Mouse (Mus musculus): ENCODE measurements around the gene Npffr2.
A peak's percentile ranks its signal among the peaks of the same experiment; 100 is the strongest.
"Not testable (repeated sequence)": the region's sequence is repeated elsewhere in the genome, so short reads cannot be mapped to it uniquely, and the experiment has no call there.

The Npffr2 gene

DNA sequence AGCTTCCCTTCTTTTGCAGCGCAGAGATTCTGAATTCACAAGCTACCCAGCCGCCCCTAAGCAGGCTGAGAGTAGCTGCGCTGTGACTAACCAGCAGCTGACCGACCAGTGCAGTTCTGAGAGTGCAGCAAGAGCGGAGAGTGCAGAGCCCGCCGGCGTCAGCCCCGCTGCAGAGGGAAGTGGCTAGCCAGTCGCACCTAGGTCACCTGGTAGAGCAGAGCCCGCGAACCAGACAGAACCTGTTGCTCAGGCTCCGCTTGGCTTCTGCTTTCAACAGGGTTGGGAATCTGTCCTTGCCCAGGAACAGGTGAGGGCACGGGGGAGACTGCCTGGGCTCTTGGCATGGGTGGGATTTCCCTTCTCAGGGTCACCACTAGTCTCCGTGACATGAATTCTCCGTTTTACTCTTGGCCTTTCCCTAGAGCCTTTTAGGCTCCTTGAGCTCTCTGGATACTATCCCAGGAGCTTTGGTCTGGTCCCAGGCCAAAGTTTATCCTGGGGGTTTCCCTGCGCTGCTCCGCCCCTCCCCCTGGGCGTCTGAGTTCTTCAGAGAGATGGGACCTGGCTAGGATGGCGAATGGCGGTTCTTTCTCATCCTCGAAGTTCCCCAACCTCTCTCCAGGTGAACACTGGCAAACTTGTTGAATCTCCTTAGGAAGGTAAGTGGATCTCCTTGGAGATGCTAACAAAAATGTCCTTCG, at the start of gene Npffr2:
Gene Npffr2, plus strand, starts transcription at position 552 of the 701 bp plus-strand sequence.
- peak; percentile 60 for DNase-seq

DNA sequence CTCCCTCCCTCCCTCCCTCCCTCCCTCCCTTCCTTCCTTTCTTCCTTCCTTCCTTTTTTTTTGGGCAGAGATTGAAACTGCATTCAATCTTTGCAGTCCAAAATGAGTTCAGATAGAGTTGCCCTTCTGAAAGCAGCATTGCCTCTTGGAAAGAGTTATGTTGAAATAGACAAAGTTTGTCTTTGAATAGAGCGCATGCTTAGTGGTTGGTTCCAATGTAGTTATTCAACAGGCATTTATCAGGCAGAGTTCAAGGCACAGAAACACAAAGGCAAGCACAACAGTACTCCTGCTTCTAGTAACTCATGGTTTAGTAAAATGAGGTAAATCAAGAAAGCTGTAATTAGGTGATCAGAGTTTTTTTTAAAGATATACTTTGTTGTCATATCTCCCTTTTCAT, 34.7 kb upstream of the Npffr2 start:
- DNase-seq, result no peak

GRCm38 (mm10) chr5:89500182-89500581, 27.0 kb upstream of the Npffr2 start:
- DNase-seq, result peak; percentile 12

- no peak for DNase-seq
Observed at GRCm38 (mm10) chr5:89518641-89519040, 8.6 kb upstream of the Npffr2 start.

- peak; percentile 47 for DNase-seq
Observed at GRCm38 (mm10) chr5:89526181-89526778, 949 bp upstream of the Npffr2 start.

DNA sequence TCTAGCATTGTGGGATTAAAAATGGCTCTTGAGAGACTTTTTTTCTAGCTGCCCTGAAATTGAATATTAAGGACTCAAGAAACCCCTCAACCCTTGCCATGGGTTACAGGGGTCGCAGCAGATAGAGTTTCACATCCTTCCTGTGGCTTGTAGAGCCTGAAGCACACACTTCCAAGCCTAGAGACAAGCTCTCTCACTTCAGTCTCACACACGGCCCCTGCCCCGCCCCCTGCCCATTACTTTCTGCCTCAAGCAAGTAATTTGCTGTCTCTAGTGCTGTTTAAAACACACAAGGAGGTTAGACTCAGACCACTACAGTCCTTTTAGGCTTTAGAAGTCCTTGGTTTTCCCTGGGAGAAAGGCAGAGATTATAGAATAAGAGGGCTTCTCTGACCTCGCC, 1.7 kb downstream of the Npffr2 start:
- no peak for DNase-seq

DNA sequence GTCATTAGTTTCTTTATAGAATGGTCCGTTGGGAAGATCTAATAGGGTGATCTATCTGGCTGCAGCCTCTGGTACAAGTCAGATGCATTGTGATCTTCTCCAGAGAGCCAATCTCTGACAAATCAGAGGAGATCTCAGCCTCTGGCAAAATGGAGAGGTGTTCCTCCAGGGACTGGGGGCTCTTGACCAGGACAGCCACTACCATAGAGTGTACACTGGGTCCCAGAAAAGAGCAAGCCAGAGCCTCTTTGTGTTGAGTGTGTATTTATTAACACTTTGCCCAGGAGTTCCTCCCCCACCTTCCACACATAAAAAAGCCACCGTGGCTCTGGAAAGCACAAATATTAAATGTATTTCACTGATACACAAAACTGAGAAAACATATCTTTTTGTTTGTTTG, 2.2 kb downstream of the Npffr2 start:
- DNase-seq, result no peak

- DNase-seq, result no peak
Observed at GRCm38 (mm10) chr5:89536018-89536417, 8.8 kb downstream of the Npffr2 start.

DNA sequence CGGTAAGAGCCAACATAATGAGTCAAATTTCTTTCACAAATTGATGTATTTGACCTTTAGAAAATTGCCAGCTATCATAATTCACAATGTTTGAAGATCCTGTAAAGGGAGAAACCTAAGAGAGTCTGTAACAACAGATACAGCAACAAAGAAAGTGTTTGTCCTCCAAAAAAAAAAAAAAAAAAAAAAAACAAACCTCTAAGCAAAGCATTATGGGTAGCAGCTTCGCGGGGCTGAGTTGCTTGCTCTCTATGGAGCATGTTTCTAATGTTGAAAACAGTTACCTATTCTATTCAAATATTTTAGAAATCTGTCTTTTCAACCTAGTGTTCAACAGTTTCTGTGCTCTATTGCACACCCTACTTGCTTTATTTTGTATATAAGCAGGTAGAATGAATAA, 15.2 kb downstream of the Npffr2 start:
- no peak for DNase-seq

- DNase-seq, result peak; percentile 81
Observed at GRCm38 (mm10) chr5:89543476-89543875, 16.2 kb downstream of the Npffr2 start.

GRCm38 (mm10) chr5:89559118-89559517, 31.9 kb downstream of the Npffr2 start:
- DNase-seq, result not testable (repeated sequence)

DNA sequence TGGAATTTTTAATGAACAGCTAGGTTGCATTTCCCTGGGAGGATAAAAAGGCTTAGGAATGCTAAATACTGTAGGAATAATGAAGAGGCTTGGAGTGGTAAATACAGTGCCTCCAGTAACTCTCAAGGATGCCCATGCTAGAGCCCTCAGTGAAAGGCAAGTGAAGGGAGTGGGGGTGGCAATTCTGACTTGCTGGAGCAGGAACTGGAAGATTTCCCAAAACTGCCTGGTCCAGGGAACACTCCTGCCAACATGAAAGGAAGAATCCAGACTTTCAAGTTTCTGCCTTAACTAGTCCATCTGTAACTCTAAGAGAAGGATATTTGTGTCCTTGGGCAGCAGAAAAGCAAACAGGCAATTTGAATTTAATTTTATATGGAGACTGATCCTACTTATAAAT, 34.2 kb downstream of the Npffr2 start:
- DNase-seq, result no peak

- no peak for DNase-seq
Observed at GRCm38 (mm10) chr5:89578678-89579077, 51.4 kb downstream of the Npffr2 start.

DNA sequence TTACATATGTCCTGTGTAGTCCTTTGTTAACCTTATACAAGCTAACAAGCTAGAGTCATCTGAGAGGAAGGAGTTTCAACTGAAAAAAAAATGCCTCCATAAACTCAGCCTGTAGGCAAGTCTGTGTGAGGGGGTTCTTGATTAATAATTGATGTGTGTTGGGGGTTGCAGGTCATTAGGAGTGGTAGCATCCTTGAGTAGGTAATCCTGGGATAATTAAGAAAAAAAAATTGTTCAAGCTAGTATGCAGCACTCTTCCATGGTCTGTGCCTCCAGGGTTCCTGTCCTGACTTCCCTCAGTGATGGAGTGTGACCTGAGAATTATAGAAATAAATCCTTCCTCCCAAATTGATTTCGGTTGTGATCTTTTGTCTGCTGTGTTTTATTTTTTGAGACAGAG, 52.0 kb downstream of the Npffr2 start:
- DNase-seq, result no peak

DNA sequence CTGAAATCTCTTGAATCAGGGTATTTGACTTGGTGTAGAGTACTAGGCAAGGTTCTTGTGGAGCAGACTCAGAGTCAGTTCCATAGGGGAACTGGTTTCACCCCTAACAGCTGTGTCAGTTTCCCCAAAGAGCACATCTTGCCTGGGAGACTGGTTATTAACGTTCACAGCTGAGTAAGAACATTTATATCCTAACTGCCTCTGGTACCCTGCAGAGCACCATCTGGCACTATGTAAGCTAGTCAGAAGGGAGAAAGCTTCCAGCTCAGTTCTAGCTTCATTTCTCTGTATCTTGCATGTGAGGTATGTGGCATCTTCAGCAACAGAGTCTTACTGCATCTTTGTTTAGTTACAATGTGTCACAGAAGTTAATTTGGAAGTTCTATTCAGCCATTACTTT, 53.9 kb downstream of the Npffr2 start:
- DNase-seq, result peak; percentile 25

DNA sequence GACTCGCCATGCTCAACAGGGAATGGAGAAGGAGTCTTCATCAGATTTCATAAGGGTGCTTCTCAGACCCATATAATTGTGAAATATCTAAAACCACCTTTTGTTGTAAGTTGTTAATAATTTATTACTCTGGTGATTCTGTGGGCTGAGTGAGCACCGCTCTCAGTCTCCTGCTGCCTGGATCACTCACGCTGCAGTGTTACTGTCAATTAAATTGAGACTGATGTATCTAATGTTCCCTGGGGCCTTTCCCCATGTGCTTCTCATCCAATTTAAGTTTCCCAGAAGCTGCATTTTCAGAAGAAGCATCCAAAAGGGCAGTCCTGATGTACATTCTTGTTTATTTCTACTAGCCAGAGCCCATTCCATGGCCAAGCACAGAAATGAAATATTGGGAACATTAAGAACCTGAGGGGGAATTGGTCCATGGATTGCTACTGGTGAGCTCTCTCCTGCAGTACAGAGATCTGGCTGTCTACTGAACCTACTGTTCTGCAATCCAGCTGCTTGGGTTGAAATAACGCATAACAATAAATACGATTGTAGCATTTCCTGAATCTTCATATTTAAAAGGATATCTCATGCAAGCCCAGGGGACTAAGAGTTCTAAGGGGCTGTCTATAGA, 54.6 kb downstream of the Npffr2 start:
- no peak for DNase-seq

DNA sequence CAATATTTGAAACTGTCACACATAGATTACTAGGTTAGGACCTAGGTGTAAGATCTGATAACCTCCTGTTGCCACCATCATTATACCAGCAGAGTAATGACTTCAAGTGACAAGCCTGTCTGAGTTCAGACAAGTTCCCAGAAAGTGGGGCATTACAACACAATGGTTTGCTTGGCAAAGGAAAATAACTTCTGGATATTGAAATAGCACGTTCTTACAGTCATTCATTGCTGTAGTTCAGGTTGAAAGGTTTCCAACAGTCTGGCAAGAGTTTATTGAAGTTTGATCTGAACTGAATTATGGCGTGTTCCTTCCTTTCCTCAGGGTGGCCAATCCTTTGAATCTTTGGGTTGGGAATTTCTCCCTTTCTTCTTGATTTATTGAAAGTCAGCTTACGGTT, 57.8 kb downstream of the Npffr2 start:
- DNase-seq, result no peak

DNA sequence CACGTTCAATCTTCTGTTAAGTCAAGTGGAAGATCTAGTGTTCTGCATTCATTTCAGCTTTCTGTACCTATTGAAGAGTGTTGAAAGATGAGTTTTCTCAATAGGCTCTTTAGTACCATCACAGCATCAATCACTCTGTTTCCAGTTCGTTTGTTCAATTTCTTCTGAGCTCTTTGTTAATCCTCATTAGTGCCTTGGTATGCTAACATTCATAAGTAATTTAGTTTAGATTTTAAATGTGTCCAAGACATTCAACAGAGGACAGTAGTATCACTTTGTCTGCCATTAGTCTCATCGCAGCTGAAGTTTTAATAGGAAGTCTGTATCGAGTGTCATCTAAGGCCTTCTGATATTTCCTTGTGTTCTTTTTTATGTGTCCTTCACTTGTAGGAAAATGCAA, 65.1 kb downstream of the Npffr2 start:
- peak; percentile 88 for DNase-seq

DNA sequence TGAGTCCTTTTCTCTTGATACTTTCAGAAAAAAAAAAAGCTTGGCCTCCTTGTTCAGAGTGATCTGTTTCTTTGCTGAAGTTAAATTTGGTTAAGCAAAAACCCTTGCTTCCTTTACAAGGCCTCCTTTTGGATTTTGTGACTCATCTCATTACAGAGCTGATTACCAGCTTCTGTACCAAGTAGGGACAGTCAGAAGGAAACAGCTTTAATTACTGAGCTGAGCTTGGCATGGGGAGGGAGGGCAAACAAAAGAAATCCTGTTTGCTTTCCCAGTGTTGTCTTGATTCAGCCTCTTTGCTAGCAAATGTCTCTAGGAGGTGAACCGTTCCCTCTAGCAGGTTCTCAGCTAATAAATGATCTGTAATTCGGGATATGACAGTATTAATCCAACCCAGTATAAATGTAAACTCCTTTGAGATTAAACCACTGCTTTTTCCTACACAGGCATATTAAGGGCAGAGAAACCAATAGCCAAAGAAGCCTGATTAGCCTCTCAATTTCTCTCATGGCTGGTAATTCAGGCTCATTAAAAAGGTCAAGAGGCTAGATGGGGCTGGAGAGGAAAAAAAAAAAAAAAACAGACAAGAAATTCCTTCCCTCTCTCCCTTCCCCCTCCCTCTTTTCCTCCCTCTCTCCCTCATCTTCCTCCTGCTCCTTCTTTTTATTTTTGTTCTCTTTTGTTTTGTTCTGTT, 84.2 kb downstream of the Npffr2 start:
- DNase-seq, result peak; percentile 66

GRCm38 (mm10) chr5:89612262-89612661, 85.0 kb downstream of the Npffr2 start:
- DNase-seq, result no peak

GRCm38 (mm10) chr5:89631599-89631998, 104.4 kb downstream of the Npffr2 start:
- DNase-seq, result no peak

Data from retina, postnatal 1 day (tissue).